Mouse (Mus musculus) bone marrow, adult 2 months (tissue): ENCODE data around the gene Wasf2. TPM values are rescaled to one million over a fixed set of nuclear protein-coding genes. Genes with fewer than 3 reads are reported as not detected.

Experiments
- H3K27ac ChIP-seq: fragments of 200-500 bp; 2 replicates; pipeline ENCODE4 v1.5.1; 2012; ENCODE audit warnings: low read depth, mild to moderate bottlenecking, control low read depth, inconsistent platforms, low read length; ENCODE audit not compliant: control insufficient read depth, poor library complexity, insufficient read depth
- H3K4me1 ChIP-seq: fragments of 200-500 bp; 2 replicates; pipeline ENCODE4 v1.6.1; 2011; ENCODE audit warnings: low read length; ENCODE audit not compliant: control insufficient read depth, insufficient read depth
- H3K4me3 ChIP-seq: fragments of 200-500 bp; replicated peaks from 2 replicates; pipeline ENCODE3; 2011; ENCODE audit warnings: mild to moderate bottlenecking, low read depth, low read length, control low read depth; ENCODE audit not compliant: control insufficient read depth
- CTCF ChIP-seq: fragments of 200-500 bp; IDR thresholded peaks from 2 replicates; pipeline ENCODE4 v1.5.1; 2011; ENCODE audit warnings: low read length, control low read depth; ENCODE audit not compliant: control insufficient read depth, insufficient read depth
- POLR2A ChIP-seq: fragments of 200-500 bp; IDR thresholded peaks from 2 replicates; pipeline ENCODE4 v1.6.1; 2011; ENCODE audit warnings: low read depth, mild to moderate bottlenecking, control low read depth, low read length, borderline replicate concordance; ENCODE audit not compliant: control insufficient read depth
- WGBS: fragments of 180-500 bp; shearing (Covaris S2); methylation state at CpG from one replicate; pipeline ENCODE4 v1.1.7; 2018; 5-methylcytosine and 5-hydroxymethylcytosine counted together
- polyA plus RNA-seq: library from polyadenylated mRNA; stranded (reverse); fragments of >200 nt; gene quantifications from 2 replicates; pipeline ENCODE4 v1.2.4, GENCODE M21; 2011; ENCODE audit warnings: low replicate concordance; ENCODE audit not compliant: missing spikeins, insufficient read depth, insufficient read length

Gene Wasf2
- polyA plus RNA-seq, 1 experiment = 56.6 TPM

DNA sequence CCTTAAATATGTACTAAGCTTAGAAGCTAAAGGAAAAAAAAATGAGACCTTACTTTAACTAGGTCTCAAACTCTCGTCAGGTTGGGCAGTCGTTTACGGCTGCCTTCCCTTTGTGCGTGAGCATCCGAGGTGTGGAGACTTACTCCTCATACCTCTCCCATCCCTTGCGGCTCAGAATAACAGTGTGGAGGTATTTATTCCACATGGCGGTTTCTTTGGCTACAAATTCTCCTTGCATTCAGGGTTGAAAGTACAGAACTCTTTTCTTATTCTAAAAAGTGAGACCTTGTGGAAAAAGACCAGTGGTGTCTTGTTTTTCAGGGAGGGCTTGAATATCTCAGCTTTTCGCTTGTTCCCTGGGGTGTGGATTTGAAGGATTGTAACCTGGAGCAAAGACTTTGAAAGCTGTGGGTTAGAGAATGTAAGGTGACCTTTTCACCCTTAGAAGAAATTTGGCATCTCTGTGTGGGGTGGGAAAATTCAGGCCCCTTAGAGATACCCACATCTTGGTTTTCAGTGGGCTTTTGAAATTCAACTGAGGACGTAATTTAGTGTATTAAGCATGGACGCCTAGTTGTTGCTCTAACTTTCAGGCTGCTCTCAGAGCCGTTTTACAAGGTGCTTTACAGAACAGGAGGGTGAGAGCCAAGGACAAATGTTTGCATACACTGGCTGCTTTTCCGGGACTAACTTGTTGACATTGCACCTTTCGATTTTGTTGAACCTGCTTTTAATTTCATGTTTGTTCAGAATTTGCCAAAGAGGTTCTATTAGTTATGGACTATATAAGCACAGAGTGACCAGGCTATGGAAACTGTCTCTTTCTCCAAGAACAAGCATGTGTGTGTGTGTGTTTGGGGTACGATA, 54.0 kb downstream of the Wasf2 start:
- 90% methylated on average over 14 of the region's 14 CpGs for WGBS
- Histone ChIP-seq H3K4me3 (no peak overlapping the region), H3K4me1 (no peaks in the 10 kb centered on the region), H3K27ac (no peak overlapping the region)
- TF ChIP-seq CTCF = no peak
- no peak for TF ChIP-seq POLR2A

DNA sequence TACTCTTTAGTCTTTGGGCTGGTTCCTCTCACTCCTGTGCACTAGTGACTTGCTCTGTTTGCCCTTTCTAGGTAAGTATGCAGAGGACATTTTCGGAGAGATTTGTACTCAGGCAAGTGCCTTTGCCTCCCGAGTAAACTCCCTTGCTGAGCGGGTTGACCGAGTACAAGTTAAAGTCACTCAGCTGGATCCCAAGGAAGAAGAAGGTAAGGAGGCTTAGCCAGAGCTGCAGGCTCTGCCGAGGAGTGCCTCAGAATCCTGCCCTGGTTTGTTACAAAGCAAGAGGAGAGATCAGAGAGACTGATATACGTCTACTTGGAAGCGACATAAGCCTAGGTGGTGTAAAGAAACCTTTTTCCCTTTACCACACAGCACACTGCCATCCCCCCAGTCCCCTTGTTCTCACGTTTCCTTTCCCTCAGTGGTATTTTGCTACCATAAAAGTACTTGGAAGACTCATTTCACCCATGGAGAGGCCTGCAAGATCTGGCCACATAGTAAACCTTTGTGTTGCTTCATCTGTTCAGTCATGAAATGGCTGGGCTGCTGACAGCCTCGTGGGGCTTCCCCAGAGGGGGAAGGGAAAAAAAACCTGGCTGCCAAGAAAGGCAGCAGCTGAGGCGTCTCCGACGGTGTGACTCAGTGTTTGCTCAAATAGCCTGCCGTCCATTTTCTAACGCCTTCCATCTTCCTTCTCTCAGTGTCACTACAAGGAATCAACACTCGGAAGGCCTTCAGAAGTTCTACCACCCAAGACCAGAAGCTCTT, 54.8 kb downstream of the Wasf2 start:
- H3K27ac ChIP-seq = no peak overlapping the region
- H3K4me1 ChIP-seq = no peaks in the 10 kb centered on the region
- TF ChIP-seq CTCF (no peak), POLR2A (no peak)
- no peak overlapping the region for H3K4me3 ChIP-seq
- WGBS = 82% methylated on average over 15 of the region's 15 CpGs

DNA sequence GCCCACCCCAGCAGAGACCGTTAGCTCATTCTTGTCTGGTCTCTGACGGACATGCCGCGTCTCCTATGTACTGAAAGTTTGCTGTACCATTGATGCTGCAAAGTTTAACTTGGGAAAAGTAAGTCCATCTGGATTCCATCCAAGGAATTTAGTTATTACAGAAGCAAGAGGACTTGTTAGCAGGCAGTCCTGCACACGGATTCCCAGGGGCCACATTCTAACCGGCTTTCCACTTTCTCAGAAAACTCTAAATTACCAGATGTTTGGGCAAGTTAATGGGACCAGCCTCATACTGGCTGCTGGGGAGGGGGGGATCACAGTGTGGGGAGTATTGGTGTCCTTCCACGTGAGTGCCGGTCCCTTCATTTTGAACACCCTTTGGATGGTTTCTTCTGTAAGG, 55.6 kb downstream of the Wasf2 start:
- Histone ChIP-seq H3K4me1 (no peaks in the 10 kb centered on the region), H3K27ac (no peak overlapping the region), H3K4me3 (no peak overlapping the region)
- 95% methylated on average over 8 of the region's 8 CpGs for WGBS
- TF ChIP-seq CTCF = no peak
- TF ChIP-seq POLR2A = no peak

DNA sequence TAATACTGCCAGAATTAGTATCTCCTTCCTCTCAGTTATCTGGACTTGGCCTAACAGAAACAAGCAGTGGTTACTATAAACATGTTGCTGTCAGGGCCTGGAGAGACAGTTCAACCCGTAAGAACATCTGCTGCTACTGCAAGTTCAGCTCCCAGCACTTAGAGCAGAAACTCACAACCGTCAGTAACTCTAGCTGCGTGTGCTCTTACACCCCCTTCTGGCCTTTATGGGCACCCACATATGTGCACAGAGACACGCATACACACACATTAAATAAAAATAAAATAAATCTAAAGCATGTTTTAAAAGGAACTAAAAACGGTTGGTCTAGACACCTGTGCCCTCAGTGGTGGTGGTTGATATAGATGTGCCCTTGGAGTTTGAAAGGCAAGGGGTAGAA, 56.6 kb downstream of the Wasf2 start:
- no peak for TF ChIP-seq POLR2A
- peak; percentile 28; the same call in 1 of the 2 replicates for TF ChIP-seq CTCF
- Histone ChIP-seq H3K4me3 (no peak overlapping the region), H3K4me1 (no peaks in the 10 kb centered on the region), H3K27ac (no peak overlapping the region)
- 85% methylated on average over 5 of the region's 5 CpGs for WGBS

DNA sequence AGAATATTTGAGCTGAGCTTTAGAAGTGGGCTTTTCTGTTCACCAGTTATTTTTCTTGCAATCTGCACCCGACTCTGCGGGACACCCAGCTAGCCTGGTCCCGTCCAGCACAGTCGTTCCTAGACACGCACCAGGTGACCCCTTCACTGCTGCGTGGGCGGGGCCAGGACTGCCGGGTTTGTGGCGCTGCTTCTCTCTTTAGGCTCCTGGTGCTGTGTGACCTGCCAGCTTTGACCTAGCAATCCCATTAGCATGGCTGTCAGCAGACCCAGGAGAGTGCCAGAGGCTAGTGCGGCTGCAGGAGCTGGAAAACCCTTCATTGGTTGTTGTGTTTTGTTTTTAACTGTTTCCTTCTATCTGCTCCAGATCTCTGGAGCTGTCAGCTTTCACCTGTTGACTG, 59.1 kb downstream of the Wasf2 start:
- Histone ChIP-seq H3K4me3 (no peak overlapping the region), H3K27ac (no peak overlapping the region), H3K4me1 (no peaks in the 10 kb centered on the region)
- TF ChIP-seq CTCF (no peak), POLR2A (no peak)
- 92% methylated on average over 10 of the region's 10 CpGs for whole genome bisulfite sequencing

DNA sequence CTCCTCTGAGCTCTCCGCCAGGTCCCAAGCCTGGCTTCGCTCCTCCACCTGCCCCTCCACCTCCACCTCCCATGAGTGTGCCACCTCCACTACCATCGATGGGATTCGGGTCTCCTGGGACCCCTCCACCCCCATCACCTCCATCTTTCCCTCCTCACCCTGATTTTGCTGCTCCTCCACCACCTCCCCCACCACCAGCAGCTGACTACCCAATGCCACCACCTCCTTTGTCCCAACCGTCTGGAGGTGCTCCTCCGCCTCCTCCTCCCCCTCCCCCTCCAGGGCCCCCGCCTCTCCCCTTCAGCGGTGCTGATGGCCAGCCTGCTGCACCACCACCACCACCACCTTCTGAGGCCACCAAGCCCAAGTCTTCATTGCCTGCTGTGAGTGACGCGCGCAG, 64.2 kb downstream of the Wasf2 start:
- H3K4me1 ChIP-seq = no peaks in the 10 kb centered on the region
- H3K4me3 ChIP-seq = no peak overlapping the region
- TF ChIP-seq POLR2A (no peak), CTCF (no peak)
- WGBS = 88% methylated on average over 11 of the region's 11 CpGs
- no peak overlapping the region for H3K27ac ChIP-seq

DNA sequence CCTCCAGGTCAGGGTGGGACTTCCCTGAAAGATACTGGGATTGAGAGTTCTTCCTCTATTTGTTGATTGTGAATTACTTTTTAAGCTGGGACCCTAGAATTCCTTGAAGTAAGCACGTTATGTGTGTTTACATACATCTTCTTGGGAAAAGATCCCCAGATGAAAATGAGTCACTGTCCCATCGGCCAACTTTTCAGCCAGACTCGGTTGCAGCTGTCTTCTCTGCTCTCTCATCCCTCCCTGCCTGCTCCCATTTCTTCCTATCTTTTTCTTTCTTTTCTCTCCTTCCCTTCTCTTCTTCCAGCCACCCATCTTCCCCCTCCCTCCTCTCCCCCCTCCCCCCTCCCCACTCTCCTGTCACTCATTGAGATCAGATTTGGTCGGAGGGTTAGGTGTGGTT, 64.7 kb downstream of the Wasf2 start:
- Histone ChIP-seq H3K4me3 (no peak overlapping the region), H3K4me1 (no peaks in the 10 kb centered on the region), H3K27ac (no peak overlapping the region)
- TF ChIP-seq CTCF (no peak), POLR2A (no peak)
- WGBS = 71% methylated on average over 4 of the region's 4 CpGs

DNA sequence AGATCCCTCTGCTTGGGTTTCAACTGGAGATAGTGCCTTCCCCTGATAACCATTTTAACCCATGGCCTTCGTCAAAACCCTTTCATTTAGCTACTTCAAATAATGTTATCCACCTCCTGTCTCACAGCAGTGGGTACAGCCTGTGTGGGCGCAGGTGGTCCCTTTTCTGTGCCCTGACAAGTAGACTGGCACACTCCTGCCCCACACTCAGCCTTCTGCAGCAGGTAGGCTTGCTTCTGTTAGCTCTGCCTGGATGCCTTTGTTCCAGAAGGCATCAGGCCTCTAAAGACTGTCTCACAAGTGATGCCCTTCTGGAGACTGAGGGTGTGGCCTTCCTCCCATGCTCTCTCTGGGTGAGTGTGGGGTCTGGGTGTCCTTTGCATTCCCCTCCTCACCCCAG, 65.8 kb downstream of the Wasf2 start:
- TF ChIP-seq CTCF (no peak), POLR2A (no peak)
- 76% methylated on average over 2 of the region's 2 CpGs for WGBS
- H3K4me3 ChIP-seq = no peak overlapping the region
- H3K27ac ChIP-seq = no peak overlapping the region
- peaks cover 2% of the 10 kb centered on the region for H3K4me1 ChIP-seq
